Mouse (Mus musculus) cerebellum, adult (tissue): ENCODE results near the gene Zfp865.
"Not testable (repeated sequence)": the region's sequence is repeated elsewhere in the genome, so short reads cannot be mapped to it uniquely, and the experiment has no call there.

Experiments used
- ATAC-seq: cut with Nextera tagmentation; 2 replicates; pipeline ENCODE4 v1.9.2; 2017; ENCODE audit warnings: mild to moderate bottlenecking, moderate library complexity, mixed read lengths; ENCODE audit not compliant: insufficient number of reproducible peaks, low FRiP score, low TSS enrichment

The Zfp865 gene

DNA sequence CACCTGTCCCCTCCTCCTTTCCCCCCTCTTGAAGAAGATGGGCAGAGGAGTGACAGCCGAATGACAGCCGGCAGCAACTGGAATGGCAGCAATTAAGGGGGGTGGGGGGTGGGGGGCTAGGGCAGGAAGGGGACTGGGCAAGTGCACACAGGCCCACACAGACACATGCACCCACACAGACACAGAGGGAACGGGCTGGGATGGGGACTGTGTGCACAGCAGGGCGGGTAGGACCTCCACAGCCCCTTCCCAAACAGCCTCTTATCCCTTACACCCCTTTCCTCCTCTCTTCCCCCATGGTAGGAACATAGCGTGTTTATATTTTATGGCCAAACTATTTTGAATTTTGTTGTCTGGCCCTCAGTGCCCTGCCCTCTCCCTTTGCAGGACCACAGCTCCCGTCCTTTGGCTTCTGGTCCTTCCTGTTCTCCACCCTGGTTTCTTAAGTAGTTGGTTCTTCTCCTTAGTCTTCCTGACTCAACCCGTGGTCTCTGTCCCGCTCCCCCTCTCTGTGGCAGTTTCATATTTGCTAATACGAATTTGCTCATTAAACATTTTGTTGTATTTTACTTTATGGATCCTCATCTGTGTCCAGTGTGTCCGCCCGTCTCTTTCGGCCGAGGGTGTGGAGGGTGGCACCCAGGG, 59.3 kb downstream of the Zfp865 start:
- ATAC-seq = not testable (repeated sequence)

- ATAC-seq = peak; percentile 97
These were observed 60.0 kb downstream of the Zfp865 start, which contains the start of gene Epn1 for GRCm38 (mm10) chr7:5080010-5080751. Gene Epn1, plus strand, starts transcription at chr7:5080235.

DNA sequence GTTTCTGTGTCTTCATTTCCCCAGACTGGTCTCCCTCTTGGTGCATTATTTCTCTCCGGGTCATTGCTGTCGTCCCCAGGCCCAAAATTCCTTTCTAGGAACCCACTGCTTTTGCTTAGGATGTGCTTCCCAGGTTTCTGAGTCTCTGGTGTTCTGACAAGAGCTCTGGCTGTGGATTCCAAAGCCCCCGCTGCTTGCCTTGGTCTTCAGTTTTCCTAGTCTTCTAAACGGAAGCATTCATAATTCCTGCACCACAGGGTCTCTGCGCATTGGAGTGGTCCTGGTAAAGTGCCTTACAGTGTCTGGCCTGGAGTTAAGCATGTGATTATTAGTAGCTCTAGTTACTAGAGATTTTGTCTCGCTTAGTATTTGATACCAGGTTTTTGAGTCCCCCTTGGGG, 60.6 kb downstream of the Zfp865 start:
- ATAC-seq = no peak

GRCm38 (mm10) chr7:5081241-5081640, 61.1 kb downstream of the Zfp865 start:
- no peak for ATAC-seq

DNA sequence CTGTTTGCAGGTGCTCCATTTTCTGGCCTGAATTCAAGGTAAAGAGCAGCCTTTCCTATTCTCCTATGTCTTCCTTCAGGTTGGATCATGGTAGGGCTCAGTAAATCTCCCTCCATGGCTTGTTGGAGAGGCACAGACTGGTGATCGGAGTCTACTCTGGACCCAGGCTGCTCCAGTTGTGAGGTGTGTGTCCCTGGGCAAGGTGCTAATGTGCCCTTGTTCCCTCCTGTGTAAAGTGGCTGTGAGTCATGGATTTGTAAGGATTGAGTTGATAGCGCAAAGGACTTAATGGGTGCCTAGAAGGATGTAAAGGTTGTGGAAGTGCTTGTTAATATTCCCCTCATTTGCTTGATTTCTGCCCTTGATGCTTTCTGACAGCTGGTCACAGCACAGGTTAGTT, 61.8 kb downstream of the Zfp865 start:
- ATAC-seq = no peak

- no peak for ATAC-seq
These were observed 63.3 kb downstream of the Zfp865 start for GRCm38 (mm10) chr7:5083325-5084105.

DNA sequence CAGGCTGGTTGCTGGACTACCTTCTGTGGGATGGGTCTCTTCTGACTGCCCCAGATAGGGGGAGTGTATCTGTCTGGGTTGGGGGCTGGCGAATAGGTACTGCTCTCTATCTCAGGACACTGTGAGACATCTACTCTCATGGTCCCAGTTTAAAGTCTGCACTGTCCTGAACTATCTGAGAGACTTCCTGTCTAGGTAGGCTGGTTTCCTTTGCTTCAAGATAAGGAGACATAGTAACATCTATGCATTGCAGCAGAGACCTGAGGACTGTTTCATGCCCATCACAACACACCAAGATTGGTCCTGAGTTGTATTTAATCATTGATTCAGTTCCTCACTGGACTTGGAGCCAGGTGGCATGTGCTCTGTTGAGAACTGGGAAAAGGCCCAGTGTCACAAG, 65.3 kb downstream of the Zfp865 start:
- no peak for ATAC-seq
